Mouse (Mus musculus): ENCODE results near the gene Ifi27. TPM values are rescaled to one million over a fixed set of nuclear protein-coding genes. Genes with fewer than 3 reads are reported as not detected.
"Not testable (repeated sequence)": the region's sequence is repeated elsewhere in the genome, so short reads cannot be mapped to it uniquely, and the experiment has no call there.

Ifi27 gene
- polyA plus RNA-seq, 1 experiment from 2014 or later: 32.9 TPM

GRCm38 (mm10) chr12:103456727-103457126, 22.7 kb downstream of the Ifi27 start:
- H3K36me3 ChIP-seq; H3K27me3 ChIP-seq (replicated peaks); H3K4me3 ChIP-seq; H3K9me3 ChIP-seq; ATAC-seq (ENCODE audit: extremely low read depth, insufficient number of reproducible peaks, low FRiP score, low TSS enrichment); H3K9ac ChIP-seq; H3K4me2 ChIP-seq; H3K4me1 ChIP-seq; H3K27ac ChIP-seq (replicated peaks): not testable (repeated sequence)
- WGBS: no CpG with 5 or more reads among the region's 1 CpGs

- WGBS: 44% methylated on average over 3 of the region's 3 CpGs
- H3K36me3 ChIP-seq: no peaks in the 10 kb centered on the region
- no peak within 1 kb of the TSS for H3K27ac ChIP-seq (replicated peaks)
- H3K4me3 ChIP-seq: no peak within 1 kb of the TSS
- no peak within 1 kb of the TSS for H3K4me2 ChIP-seq
- no peaks in the 10 kb centered on the region for H3K4me1 ChIP-seq
- no peaks in the 10 kb centered on the region for H3K27me3 ChIP-seq (replicated peaks)
- H3K9me3 ChIP-seq: no peaks in the 10 kb centered on the region
- no peak for ATAC-seq (ENCODE audit: extremely low read depth, insufficient number of reproducible peaks, low FRiP score, low TSS enrichment)
- H3K9ac ChIP-seq: no peak within 1 kb of the TSS
These were observed 23.1 kb downstream of the Ifi27 start, which contains the start of gene Ifi27l2b for GRCm38 (mm10) chr12:103457140-103457539. TSS of gene Ifi27l2b (minus strand) at chr12:103457223.

GRCm38 (mm10) chr12:103474481-103474880, 40.5 kb downstream of the Ifi27 start:
- no peak overlapping the region for H3K4me3 ChIP-seq
- 33% methylated on average over 2 of the region's 2 CpGs for WGBS
- H3K36me3 ChIP-seq: no peaks in the 10 kb centered on the region
- no peaks in the 10 kb centered on the region for H3K9me3 ChIP-seq
- H3K27ac ChIP-seq (replicated peaks): no peak overlapping the region
- ATAC-seq (ENCODE audit: extremely low read depth, insufficient number of reproducible peaks, low FRiP score, low TSS enrichment): no peak
- no peaks in the 10 kb centered on the region for H3K27me3 ChIP-seq (replicated peaks)
- no peak overlapping the region for H3K4me2 ChIP-seq
- no peaks in the 10 kb centered on the region for H3K4me1 ChIP-seq
- no peak overlapping the region for H3K9ac ChIP-seq

- H3K27ac ChIP-seq (replicated peaks): no peak overlapping the region
- no peak overlapping the region for H3K9ac ChIP-seq
- no peak for ATAC-seq (ENCODE audit: extremely low read depth, insufficient number of reproducible peaks, low FRiP score, low TSS enrichment)
- no peak overlapping the region for H3K4me3 ChIP-seq
- no peaks in the 10 kb centered on the region for H3K36me3 ChIP-seq
- H3K4me2 ChIP-seq: no peak overlapping the region
- no peaks in the 10 kb centered on the region for H3K27me3 ChIP-seq (replicated peaks)
- H3K9me3 ChIP-seq: no peaks in the 10 kb centered on the region
- H3K4me1 ChIP-seq: no peaks in the 10 kb centered on the region
- 66% methylated on average over 1 of the region's 1 CpGs for WGBS
These were observed 42.9 kb downstream of the Ifi27 start for GRCm38 (mm10) chr12:103476779-103477389.

- Histone ChIP-seq H3K36me3 (no peaks in the 10 kb centered on the region), H3K27me3 (replicated peaks) (no peaks in the 10 kb centered on the region), H3K4me3 (no peak overlapping the region), H3K9ac (no peak overlapping the region), H3K27ac (replicated peaks) (no peak overlapping the region), H3K9me3 (no peaks in the 10 kb centered on the region), H3K4me1 (no peaks in the 10 kb centered on the region), H3K4me2 (no peak overlapping the region)
- no peak for ATAC-seq (ENCODE audit: extremely low read depth, insufficient number of reproducible peaks, low FRiP score, low TSS enrichment)
- 63% methylated on average over 7 of the region's 7 CpGs for WGBS
These were observed 43.5 kb downstream of the Ifi27 start for GRCm38 (mm10) chr12:103477461-103478015.

- H3K4me2 ChIP-seq: no peak overlapping the region
- no peak overlapping the region for H3K9ac ChIP-seq
- no peaks in the 10 kb centered on the region for H3K27me3 ChIP-seq (replicated peaks)
- no peaks in the 10 kb centered on the region for H3K9me3 ChIP-seq
- H3K4me1 ChIP-seq: no peaks in the 10 kb centered on the region
- no peak for ATAC-seq (ENCODE audit: extremely low read depth, insufficient number of reproducible peaks, low FRiP score, low TSS enrichment)
- no peak overlapping the region for H3K27ac ChIP-seq (replicated peaks)
- 52% methylated on average over 5 of the region's 5 CpGs for WGBS
- no peaks in the 10 kb centered on the region for H3K36me3 ChIP-seq
- no peak overlapping the region for H3K4me3 ChIP-seq
These were observed 47.7 kb downstream of the Ifi27 start for GRCm38 (mm10) chr12:103481671-103482070.

- ATAC-seq (ENCODE audit: extremely low read depth, insufficient number of reproducible peaks, low FRiP score, low TSS enrichment): no peak
- H3K27ac ChIP-seq (replicated peaks): no peak overlapping the region
- H3K4me1 ChIP-seq: no peaks in the 10 kb centered on the region
- WGBS: 51% methylated on average over 2 of the region's 2 CpGs
- H3K4me3 ChIP-seq: no peak overlapping the region
- H3K4me2 ChIP-seq: no peak overlapping the region
- no peaks in the 10 kb centered on the region for H3K9me3 ChIP-seq
- no peaks in the 10 kb centered on the region for H3K27me3 ChIP-seq (replicated peaks)
- no peaks in the 10 kb centered on the region for H3K36me3 ChIP-seq
- no peak overlapping the region for H3K9ac ChIP-seq
These were observed 48.8 kb downstream of the Ifi27 start for GRCm38 (mm10) chr12:103482781-103483180.

- not testable (repeated sequence) for H3K9me3 ChIP-seq; ATAC-seq (ENCODE audit: extremely low read depth, insufficient number of reproducible peaks, low FRiP score, low TSS enrichment); H3K4me2 ChIP-seq; H3K27me3 ChIP-seq (replicated peaks); H3K27ac ChIP-seq (replicated peaks); H3K9ac ChIP-seq; H3K4me3 ChIP-seq; H3K4me1 ChIP-seq; H3K36me3 ChIP-seq
- 58% methylated on average over 9 of the region's 9 CpGs for WGBS
These were observed 50.4 kb downstream of the Ifi27 start for GRCm38 (mm10) chr12:103484200-103484972.

- H3K36me3 ChIP-seq: no peaks in the 10 kb centered on the region
- no peak for ATAC-seq (ENCODE audit: extremely low read depth, insufficient number of reproducible peaks, low FRiP score, low TSS enrichment)
- H3K9me3 ChIP-seq: no peaks in the 10 kb centered on the region
- no peak overlapping the region for H3K4me3 ChIP-seq
- H3K4me2 ChIP-seq: no peak overlapping the region
- WGBS: 73% methylated on average over 1 of the region's 1 CpGs
- no peak overlapping the region for H3K27ac ChIP-seq (replicated peaks)
- H3K4me1 ChIP-seq: no peaks in the 10 kb centered on the region
- no peaks in the 10 kb centered on the region for H3K27me3 ChIP-seq (replicated peaks)
- H3K9ac ChIP-seq: no peak overlapping the region
These were observed 52.7 kb downstream of the Ifi27 start for GRCm38 (mm10) chr12:103486726-103487125.

GRCm38 (mm10) chr12:103487276-103487675, 53.3 kb downstream of the Ifi27 start:
- no peak overlapping the region for H3K4me3 ChIP-seq
- no peak overlapping the region for H3K27ac ChIP-seq (replicated peaks)
- no peak for ATAC-seq (ENCODE audit: extremely low read depth, insufficient number of reproducible peaks, low FRiP score, low TSS enrichment)
- H3K36me3 ChIP-seq: no peaks in the 10 kb centered on the region
- 42% methylated on average over 4 of the region's 4 CpGs for WGBS
- H3K9ac ChIP-seq: no peak overlapping the region
- no peak overlapping the region for H3K4me2 ChIP-seq
- no peaks in the 10 kb centered on the region for H3K9me3 ChIP-seq
- H3K27me3 ChIP-seq (replicated peaks): no peaks in the 10 kb centered on the region
- H3K4me1 ChIP-seq: no peaks in the 10 kb centered on the region

GRCm38 (mm10) chr12:103487750-103488149, 53.7 kb downstream of the Ifi27 start:
- Histone ChIP-seq H3K27ac (replicated peaks) (no peak overlapping the region), H3K4me3 (no peak overlapping the region), H3K4me1 (no peaks in the 10 kb centered on the region), H3K36me3 (no peaks in the 10 kb centered on the region), H3K4me2 (no peak overlapping the region), H3K9me3 (no peaks in the 10 kb centered on the region), H3K9ac (no peak overlapping the region), H3K27me3 (replicated peaks) (no peaks in the 10 kb centered on the region)
- 62% methylated on average over 2 of the region's 2 CpGs for WGBS
- no peak for ATAC-seq (ENCODE audit: extremely low read depth, insufficient number of reproducible peaks, low FRiP score, low TSS enrichment)

Measured in heart, embryonic 13.5 days (tissue).